Mouse (Mus musculus): ENCODE results near the gene Dao. TPM values are rescaled to one million over a fixed set of nuclear protein-coding genes. Genes with fewer than 3 reads are reported as not detected.

Dao gene
- total and polyA plus RNA-seq, 3 experiments, result 1.4 to 3.6 (median 1.9) TPM

DNA sequence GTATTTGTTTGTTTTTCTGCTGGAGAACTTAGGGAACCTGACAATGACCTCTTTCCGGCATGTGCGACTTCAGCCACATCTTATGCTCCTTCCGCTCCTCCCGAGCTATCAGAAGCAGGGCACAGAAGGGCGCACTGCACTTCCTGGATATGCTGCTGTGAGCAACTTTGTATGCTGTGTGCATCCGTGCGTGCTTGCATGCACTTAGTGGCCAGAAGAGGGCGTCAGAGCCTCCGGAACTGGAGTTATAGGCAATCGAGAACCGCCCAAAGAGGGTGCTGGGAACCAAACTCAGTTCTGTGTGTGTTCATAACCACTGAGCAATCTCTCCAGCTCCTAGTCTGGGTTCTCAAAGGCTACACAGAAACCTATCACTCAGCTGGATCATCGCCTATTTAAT, 27.1 kb downstream of the Dao start:
- Histone ChIP-seq H3K27ac (ENCODE audit: insufficient read depth, low read depth) (no peak overlapping the region), H3K9ac (ENCODE audit: insufficient read depth, low read depth) (no peak overlapping the region), H3K4me2 (ENCODE audit: insufficient read depth, low read depth, poor library complexity, severe bottlenecking) (no peak overlapping the region), H3K79me2 (replicated peaks; ENCODE audit: control insufficient read depth, extremely low read depth, insufficient read depth, poor library complexity, severe bottlenecking) (no peaks in the 10 kb centered on the region), H3K9me3 (replicated peaks; ENCODE audit: low read length) (peaks cover 16% of the 10 kb centered on the region), H3K36me3 (replicated peaks in 1 of 2; ENCODE audit: control insufficient read depth in 1 of 2, insufficient read depth in 1 of 2, low read length in 1 of 2) (no peaks in the 10 kb centered on the region), H3K27me3 (replicated peaks) (no peaks in the 10 kb centered on the region), H3K4me3 (replicated peaks in 1 of 3; ENCODE audit: low read depth in 2 of 3, low read length in 2 of 3, poor library complexity in 1 of 3) (no peak overlapping the region), H3K4me1 (ENCODE audit: control insufficient read depth in 1 of 2, insufficient read depth in 2 of 2) (no peaks in the 10 kb centered on the region)
- dilution Hi-C loops (cut with MboI; ENCODE audit: extremely low pct_ligation_motif_present, extremely low pct_unique_long_range_greater_than_20kb, low sequenced_read_pairs) (no loop called here), in situ Hi-C loops (cut with MboI; ENCODE audit: low pct_ligation_motif_present, low pct_unique_long_range_greater_than_20kb, low sequenced_read_pairs) (no loop called here)
- TF ChIP-seq TBP (conservative IDR thresholded peaks at IDR 0.05; ENCODE audit: low read depth, low read length) (no peak), MAFK (IDR thresholded peaks at IDR 0.05; ENCODE audit: insufficient replicate concordance, low read length) (no peak), CHD2 (IDR thresholded peaks at IDR 0.05; ENCODE audit: low read length) (no peak), ZMIZ1 (IDR thresholded peaks at IDR 0.05; ENCODE audit: low read depth, low read length) (no peak), ZNF384 (IDR thresholded peaks at IDR 0.05; ENCODE audit: low read depth, low read length) (no peak), HCFC1 (IDR thresholded peaks at IDR 0.05; ENCODE audit: low read depth, low read length) (no peak), PAX5 (IDR thresholded peaks at IDR 0.05; ENCODE audit: low read length) (no peak), RAD21 (IDR thresholded peaks at IDR 0.05; ENCODE audit: low read depth, low read length) (no peak), BHLHE40 (IDR thresholded peaks at IDR 0.05; ENCODE audit: low read depth, low read length) (no peak), ELF1 (IDR thresholded peaks at IDR 0.05; ENCODE audit: low read depth, low read length) (no peak), JUN (IDR thresholded peaks at IDR 0.05; ENCODE audit: insufficient read depth, low read depth, low read length) (no peak), NRF1 (IDR thresholded peaks at IDR 0.05; ENCODE audit: low read depth, low read length) (no peak), POLR2AphosphoS2 (IDR thresholded peaks at IDR 0.05; ENCODE audit: low read depth, low read length) (no peak)
- DNase-seq (ENCODE audit: extremely low read depth), result no peak

DNA sequence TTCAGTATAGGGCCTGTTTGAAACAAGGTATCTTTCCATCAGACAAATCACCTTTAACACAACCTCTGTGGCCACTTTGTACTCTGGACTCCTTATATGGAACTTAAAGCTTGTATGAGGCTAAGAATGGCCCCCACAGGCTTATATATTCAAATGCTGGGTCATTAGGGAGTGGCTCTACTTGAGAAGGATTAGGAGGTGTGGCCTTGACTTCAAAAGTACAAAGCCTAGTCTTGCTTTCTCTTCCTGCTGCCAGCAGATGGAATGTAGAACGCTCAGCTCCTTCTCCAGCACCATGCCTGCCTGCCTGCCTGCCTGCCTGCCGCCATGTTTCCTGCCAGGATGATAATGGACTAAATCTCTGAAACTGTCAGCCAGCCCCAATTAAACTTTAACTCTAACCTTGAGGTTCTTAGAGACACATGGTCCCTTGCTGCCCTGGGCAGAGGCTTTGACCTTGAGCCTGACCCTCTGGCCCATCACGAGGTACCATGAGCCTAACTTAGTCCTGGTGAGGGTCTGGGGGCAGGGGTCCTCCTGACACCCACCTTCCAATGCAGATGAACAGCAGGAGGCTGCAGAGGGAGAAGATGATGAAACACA, 28.8 kb downstream of the Dao start:
- Histone ChIP-seq H3K4me1 (ENCODE audit: control insufficient read depth in 1 of 2, insufficient read depth in 2 of 2) (no peaks in the 10 kb centered on the region), H3K27me3 (replicated peaks) (peaks cover 3% of the 10 kb centered on the region), H3K27ac (ENCODE audit: insufficient read depth, low read depth) (no peak overlapping the region), H3K9ac (ENCODE audit: insufficient read depth, low read depth) (no peak overlapping the region), H3K79me2 (replicated peaks; ENCODE audit: control insufficient read depth, extremely low read depth, insufficient read depth, poor library complexity, severe bottlenecking) (no peaks in the 10 kb centered on the region), H3K9me3 (replicated peaks; ENCODE audit: low read length) (peaks cover 16% of the 10 kb centered on the region), H3K4me2 (ENCODE audit: insufficient read depth, low read depth, poor library complexity, severe bottlenecking) (no peak overlapping the region), H3K4me3 (replicated peaks in 1 of 3; ENCODE audit: low read depth in 2 of 3, low read length in 2 of 3, poor library complexity in 1 of 3) (no peak overlapping the region), H3K36me3 (replicated peaks in 1 of 2; ENCODE audit: control insufficient read depth in 1 of 2, insufficient read depth in 1 of 2, low read length in 1 of 2) (no peaks in the 10 kb centered on the region)
- dilution Hi-C loops (cut with MboI; ENCODE audit: extremely low pct_ligation_motif_present, extremely low pct_unique_long_range_greater_than_20kb, low sequenced_read_pairs), result no loop called here
- DNase-seq (ENCODE audit: extremely low read depth), result no peak
- TF ChIP-seq MXI1 (IDR thresholded peaks at IDR 0.05; ENCODE audit: low read depth, low read length) (no peak), ZNF384 (IDR thresholded peaks at IDR 0.05; ENCODE audit: low read depth, low read length) (no peak), MAX (IDR thresholded peaks at IDR 0.05; ENCODE audit: low read length) (no peak), ELF1 (IDR thresholded peaks at IDR 0.05; ENCODE audit: low read depth, low read length) (no peak), KAT2A (IDR thresholded peaks at IDR 0.05; ENCODE audit: insufficient replicate concordance, low read length) (no peak)
- in situ Hi-C loops (cut with MboI; ENCODE audit: low pct_ligation_motif_present, low pct_unique_long_range_greater_than_20kb, low sequenced_read_pairs), result no loop called here

All from CH12.LX (cell line).